Mouse (Mus musculus) splenic B cell, adult 2 months (primary cell): ENCODE data around the gene Etfb.

Experiments used
- DNase-seq: peaks from one replicate; pipeline ENCODE4 v3.0.0-alpha.2; 2011; ENCODE audit warnings: low read depth, low spot score
- H3K27me3 ChIP-seq: 2 replicates; pipeline ENCODE4 v1.6.1; 2012; ENCODE audit warnings: mild to moderate bottlenecking, low read length, moderate library complexity, mixed read lengths; ENCODE audit not compliant: control insufficient read depth, poor library complexity, insufficient read depth, severe bottlenecking
- H3K36me3 ChIP-seq: 2 replicates; pipeline ENCODE4 v1.6.1; 2012; ENCODE audit warnings: mild to moderate bottlenecking, low read length, moderate library complexity, mixed read lengths; ENCODE audit not compliant: control insufficient read depth, poor library complexity, insufficient read depth, severe bottlenecking

Etfb gene

DNA sequence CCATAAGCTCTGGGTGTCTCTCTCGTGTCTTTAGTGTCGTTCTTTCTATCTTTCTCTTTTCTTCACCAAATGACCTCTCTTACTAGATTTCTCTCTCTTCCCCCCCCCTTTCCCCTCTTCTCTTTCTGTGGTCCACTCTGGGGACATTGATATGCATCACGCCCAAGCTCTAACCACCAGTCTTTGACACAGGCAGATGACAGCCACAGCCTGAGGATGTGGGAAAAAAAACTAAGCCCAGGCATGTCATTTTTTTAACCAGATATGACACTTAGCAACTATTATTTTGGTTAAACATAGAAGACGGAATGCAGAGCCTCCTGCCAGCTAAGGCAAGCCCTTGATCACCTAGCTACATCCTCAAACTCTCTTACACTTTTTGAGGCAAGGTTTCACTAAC, 5.3 kb upstream of the Etfb start:
- Histone ChIP-seq H3K27me3 (no peaks in the 10 kb centered on the region), H3K36me3 (no peaks in the 10 kb centered on the region)
- DNase-seq: no peak

DNA sequence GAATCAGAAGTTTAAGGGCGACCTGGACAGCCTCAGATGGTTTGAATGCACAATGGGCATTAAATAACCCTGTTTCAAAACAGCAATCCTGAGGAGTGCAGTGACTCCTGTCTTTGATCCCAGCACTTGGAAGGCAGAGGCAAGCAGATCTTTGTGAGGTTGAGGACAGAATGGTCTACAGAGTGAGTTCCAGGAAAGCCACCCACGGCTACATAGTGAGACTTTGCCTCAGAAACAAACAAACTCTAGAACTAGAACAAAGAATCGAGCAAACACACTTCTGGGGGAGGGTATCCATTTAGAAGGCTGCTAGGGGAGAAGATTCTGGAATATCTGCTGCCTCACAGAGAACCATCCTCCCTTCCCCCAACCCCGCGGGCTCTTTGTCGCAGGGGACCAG, 3.4 kb upstream of the Etfb start, which contains the start of gene Cldnd2:
Cldnd2 (plus strand) TSS at position 301 of the 400 bp plus-strand sequence.
- H3K36me3 ChIP-seq: no peaks in the 10 kb centered on the region
- H3K27me3 ChIP-seq: no peaks in the 10 kb centered on the region
- DNase-seq: no peak

DNA sequence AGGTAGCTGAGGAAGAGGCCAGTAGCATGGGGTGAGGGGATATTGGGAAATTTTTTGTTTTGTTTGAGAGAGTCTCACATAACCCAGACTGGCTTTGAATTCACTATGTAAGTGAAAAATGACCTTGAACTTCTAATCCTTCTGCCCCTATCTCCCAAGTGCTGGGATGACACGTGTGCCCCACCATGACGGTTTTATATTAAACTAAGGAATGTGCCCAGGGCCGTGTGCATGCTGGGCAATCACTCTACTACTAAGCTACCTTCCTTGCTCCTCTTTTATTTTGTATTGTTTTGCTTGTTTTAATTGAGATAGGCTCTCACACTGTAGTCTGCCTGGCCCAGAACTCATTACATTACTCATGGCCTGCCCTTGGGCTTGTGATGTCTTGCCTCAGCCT, 2.8 kb upstream of the Etfb start:
- DNase-seq: no peak
- H3K27me3 ChIP-seq: no peaks in the 10 kb centered on the region

DNA sequence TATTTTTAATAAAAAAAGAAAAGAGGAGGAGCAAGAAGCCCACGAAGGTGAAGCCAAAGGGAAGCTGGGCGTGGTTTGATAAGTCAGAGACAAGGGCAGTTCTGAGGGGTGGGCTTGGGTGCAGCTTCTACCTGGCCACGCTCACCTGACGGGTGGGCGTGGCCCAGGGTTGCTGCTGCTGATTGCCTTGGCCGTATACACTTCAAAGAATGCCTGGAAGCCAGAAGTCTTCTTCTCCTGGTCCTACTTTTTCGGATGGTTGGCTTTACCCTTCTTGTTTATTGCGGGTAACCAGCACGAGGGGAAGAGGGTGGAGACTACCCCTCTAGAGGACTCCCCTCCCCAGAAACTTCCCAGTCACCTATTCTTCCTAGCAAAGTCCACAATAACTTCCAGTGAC, 1.2 kb upstream of the Etfb start:
- Histone ChIP-seq H3K36me3 (no peaks in the 10 kb centered on the region), H3K27me3 (no peaks in the 10 kb centered on the region)
- no peak for DNase-seq

More for the DNA sequence above, 2.8 kb upstream of the Etfb start:
- H3K36me3 ChIP-seq: no peaks in the 10 kb centered on the region

DNA sequence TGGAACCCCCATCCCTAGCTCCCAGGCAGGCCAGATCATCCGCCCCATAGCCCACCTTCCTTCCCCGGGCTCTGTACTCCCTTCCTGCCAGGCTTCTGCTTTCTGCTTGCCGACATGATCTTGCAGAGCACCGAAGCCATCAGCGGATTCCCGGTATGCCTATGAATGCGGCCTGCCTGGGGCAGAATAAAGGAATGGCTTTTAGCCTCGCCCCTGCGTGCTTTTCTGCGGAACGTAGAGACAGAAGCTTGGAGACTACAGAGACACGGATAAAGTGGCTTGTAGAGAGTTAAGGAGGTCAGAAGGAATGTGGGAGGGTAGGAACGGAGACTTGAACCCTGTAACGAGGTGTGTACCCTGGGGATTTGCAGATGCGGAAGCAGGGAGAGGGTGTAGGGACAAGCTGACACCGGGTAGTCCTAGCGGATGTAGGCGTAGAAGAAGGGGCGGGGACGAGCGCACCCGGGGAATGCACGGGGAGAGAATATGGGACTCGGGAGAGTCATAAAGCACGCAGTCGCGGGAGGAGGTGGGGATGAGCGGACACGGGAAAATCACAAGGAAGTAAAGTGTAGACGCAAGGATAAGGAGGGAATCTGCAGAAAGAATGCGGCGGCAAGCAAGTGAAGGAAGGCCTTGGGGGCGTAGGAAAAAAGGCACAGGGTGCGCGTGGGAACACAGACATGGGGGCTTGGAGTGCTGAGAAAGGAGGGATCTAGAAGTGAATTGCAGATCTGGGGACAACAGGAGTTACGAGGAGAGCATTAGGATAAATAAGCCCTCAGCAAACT, 562 bp upstream of the Etfb start:
- peak; percentile 72 for DNase-seq
- H3K27me3 ChIP-seq: no peaks in the 10 kb centered on the region
- H3K36me3 ChIP-seq: no peaks in the 10 kb centered on the region

DNA sequence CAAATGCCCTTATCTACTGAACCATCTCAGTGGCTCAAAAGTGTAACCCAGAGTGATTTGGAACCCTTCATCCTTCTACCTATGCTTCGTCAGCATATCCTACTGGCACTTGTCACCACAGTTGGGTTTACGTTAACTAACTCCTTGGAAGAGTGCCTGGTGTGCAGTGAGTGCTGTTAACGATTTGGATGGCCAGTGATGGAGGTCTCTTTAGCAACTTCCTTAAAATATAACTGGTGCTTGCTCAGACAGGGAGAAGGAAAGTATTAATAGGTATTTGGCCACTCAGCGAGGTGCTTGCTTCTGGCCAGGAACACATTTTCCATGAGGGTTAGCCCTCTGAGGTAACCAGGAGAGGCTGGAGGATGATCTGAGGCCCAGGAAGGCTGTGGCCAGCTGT, 3.9 kb downstream of the Etfb start:
- H3K27me3 ChIP-seq: no peaks in the 10 kb centered on the region
- no peak for DNase-seq

DNA sequence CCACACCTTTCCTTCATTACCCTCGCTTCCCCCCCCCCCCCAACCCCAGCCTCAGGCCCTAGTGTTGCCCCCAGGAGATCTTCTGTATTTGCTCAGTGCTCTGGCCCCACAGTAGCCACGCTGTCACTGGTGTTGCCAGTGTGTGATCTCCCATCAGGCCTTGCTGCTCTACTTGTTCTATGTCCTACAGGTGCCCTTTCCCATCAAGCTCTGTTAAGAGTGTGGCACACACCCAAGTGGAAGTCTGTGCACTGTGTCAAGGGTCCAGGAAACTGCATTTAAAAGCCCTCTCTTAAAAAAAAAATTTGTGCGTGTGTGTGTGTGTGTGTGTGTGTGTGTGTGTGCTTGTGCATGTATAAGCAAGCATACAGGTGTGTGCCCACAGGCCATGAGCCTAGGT, 4.4 kb downstream of the Etfb start:
- Histone ChIP-seq H3K27me3 (no peaks in the 10 kb centered on the region), H3K36me3 (no peaks in the 10 kb centered on the region; the same call in 1 of the 2 replicates)
- no peak for DNase-seq

More for the DNA sequence above, 3.9 kb downstream of the Etfb start:
- H3K36me3 ChIP-seq: no peaks in the 10 kb centered on the region

DNA sequence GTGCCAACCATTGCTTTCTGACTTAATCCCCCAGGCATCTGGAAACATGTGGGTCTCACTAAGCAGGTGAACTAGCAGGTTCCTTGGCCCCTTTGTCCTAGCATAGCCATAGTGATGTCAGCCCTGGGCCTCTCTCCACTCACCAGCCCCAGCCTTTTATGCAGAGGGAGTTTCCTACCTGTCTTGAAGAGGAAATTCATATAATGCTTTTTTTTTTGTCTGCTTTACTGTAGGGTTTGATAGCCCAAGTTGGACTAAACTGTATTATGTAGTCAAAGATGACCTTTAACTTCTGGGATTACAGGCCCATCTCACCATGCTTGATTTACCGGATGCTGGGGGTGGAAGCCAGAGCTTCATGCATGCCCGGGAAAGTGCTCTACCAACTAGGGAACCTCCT, 5.9 kb downstream of the Etfb start:
- Histone ChIP-seq H3K36me3 (peaks cover 2% of the 10 kb centered on the region), H3K27me3 (no peaks in the 10 kb centered on the region)
- no peak for DNase-seq

DNA sequence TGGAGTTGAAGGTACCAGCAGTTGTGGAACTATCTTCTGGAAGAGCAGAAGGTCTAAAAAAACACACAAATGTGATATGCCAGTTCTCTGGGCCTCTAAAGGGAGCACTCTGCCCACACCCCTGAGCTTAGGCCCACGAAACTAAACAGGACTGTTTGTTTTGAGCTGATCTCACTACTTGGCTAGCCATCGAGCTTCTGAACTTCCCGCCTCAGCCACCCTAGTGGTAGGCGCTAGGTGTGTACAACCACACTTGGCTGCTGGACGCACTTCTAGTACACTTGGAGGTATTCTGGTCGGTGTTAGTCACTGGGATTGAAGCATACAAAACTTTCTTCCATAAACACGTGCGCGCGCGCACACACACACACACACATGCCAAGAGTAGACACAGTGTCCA, 7.8 kb downstream of the Etfb start:
- no peaks in the 10 kb centered on the region for H3K27me3 ChIP-seq
- no peak for DNase-seq
- peaks cover 2% of the 10 kb centered on the region for H3K36me3 ChIP-seq

DNA sequence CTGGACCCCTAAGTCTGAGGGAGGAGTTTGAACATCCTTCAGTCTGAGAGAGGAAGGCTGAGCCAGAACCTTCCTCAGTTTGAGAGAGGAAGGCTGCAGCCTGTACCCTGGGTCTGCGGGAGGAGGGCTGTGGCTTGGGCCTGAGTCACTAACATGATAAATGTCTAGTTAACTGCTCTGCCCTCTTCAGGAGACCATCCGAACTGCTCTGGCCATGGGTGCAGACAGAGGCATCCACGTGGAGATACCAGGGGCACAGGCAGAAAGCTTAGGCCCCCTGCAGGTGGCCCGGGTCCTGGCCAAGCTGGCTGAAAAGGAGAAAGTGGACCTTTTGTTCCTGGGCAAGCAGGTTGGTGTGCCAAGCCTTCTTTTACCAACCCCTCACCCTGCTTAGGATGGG, 8.7 kb downstream of the Etfb start:
- Histone ChIP-seq H3K27me3 (no peaks in the 10 kb centered on the region), H3K36me3 (peaks cover 2% of the 10 kb centered on the region)
- DNase-seq: peak; percentile 77

DNA sequence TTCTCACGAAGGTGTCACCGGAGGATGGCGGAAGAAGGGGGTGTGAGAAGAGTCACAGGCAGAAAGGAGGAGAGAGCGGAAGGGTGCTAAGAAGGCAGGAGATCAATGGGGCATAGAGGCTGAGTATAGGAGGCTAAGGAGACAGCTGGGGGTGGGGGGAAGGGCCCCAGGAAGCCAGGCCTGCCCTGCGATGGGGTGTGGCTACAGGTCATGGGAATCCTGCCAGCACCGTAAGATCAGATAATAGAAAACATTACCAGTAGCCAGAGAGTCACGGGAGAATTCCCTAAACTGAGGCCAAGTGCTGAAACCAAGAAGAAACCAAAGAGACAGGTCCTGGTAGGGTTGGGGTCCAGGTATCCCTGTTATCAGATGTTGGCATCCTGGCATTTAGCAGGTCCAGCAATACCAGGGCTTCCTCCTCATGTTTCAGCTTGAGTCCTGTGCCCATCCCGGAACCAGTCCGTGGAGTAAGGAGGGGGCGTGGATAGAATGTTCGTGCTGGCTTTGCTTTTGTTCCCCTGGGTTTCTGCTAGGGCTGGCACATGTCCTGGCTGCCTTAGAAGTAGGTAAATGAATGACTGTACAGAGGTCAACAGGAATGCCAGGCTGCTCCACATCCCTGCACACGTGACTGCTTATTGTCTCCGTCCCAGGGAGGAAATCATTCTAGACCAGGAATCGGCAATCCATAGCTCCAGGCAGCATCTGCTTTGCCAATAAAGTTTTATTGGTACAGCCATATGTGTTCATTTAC, 9.9 kb downstream of the Etfb start:
- peaks cover 2% of the 10 kb centered on the region for H3K36me3 ChIP-seq
- no peaks in the 10 kb centered on the region for H3K27me3 ChIP-seq
- no peak for DNase-seq

DNA sequence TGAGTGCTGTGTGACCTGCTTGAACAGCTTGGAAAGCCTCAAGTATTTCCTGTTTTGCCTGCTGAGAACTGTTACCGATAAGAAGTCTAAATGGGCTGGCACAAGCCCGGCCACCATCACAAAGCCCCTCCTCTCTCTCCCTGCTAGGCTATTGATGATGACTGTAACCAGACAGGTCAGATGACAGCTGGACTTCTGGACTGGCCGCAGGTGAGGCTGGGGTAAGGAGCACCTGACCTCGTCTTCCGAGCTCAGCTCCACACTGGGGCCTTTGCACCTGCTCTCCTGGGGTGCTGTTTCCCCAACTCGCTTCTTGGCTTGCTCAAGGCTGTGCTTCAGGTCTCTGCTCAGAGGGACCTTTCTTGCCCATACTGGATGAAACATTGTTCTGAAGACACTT, 10.5 kb downstream of the Etfb start:
- DNase-seq: no peak

DNA sequence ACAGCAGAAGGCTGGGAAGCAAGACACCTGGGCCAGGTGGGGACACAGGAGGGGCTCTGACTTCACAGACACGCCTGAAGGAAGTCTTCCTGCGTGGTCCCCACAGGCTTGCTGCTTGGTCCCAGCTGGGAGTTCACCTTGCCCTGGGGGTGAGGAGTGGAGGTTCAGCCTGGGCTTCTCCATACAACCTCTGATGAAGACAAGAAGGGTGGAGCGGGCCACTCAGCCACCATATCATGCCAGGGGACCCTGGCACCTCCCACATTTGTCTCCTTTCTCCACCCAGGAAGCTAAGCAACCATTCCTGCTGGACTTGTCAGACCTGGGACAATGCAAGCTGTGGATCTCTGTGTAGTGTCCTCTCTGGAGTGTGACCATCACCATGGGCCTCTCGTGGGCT, 19.0 kb downstream of the Etfb start, which contains the start of gene Vsig10l:
Vsig10l (plus strand) TSS at position 301 of the 400 bp plus-strand sequence.
- DNase-seq: no peak
- no peaks in the 10 kb centered on the region for H3K27me3 ChIP-seq
- no peaks in the 10 kb centered on the region for H3K36me3 ChIP-seq

More for the DNA sequence above, 10.5 kb downstream of the Etfb start:
- no peaks in the 10 kb centered on the region for H3K27me3 ChIP-seq
- peaks cover 2% of the 10 kb centered on the region for H3K36me3 ChIP-seq

DNA sequence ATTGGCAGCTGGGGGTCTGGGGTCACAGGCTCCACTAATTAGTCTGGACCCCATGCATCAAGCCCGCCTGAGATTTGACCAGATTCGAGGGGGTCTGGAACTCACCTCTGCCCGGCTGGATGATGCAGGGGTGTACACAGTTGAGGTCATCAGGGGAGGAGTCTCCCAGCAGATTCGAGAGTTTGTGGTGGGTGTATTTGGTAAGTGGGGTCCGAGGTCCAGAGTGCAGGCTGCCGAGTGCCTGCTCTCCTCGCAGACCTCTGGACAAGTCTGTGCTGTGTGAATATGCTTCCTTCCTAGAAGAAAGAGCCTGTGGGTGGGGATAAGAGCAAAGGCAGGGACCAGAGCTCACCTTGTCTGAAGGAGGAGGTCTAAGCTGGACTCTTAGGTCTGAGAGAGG, 20.1 kb downstream of the Etfb start:
- H3K36me3 ChIP-seq: no peaks in the 10 kb centered on the region
- H3K27me3 ChIP-seq: no peaks in the 10 kb centered on the region
- no peak for DNase-seq

DNA sequence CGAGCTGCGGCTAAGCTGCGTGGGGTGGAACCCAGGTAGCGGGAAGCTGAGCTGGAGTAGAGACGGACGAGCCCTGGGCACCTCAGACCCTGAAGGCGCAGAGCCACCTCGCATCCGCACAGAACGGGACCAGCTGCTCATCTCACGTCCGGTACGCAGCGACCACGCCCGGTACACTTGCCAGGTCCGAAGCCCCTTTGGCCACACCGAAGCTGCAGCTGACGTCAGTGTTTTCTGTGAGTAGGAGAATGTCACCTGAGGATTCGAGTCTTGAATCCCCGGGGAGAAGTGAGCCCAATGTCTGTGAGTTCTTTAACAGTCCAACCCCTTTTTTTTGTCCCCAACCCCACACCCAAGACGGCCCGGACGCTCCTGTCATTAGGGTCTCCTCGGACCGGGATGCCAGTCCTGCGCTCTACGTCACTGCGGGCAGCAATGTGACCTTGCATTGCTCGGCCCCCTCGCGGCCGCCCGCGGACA, 21.0 kb downstream of the Etfb start:
- peak; percentile 72 for DNase-seq
- H3K27me3 ChIP-seq: no peaks in the 10 kb centered on the region
- H3K36me3 ChIP-seq: no peaks in the 10 kb centered on the region
